Mouse (Mus musculus) Patski (cell line): ENCODE measurements around the gene Myo16. TPM values are rescaled to one million over a fixed set of nuclear protein-coding genes. Genes with fewer than 3 reads are reported as not detected.

Source experiments
- ATAC-seq: fragments of 100-300 bp; one replicate; pipeline ENCODE4 v1.8.0; 2021
- CTCF ChIA-PET: fragments of 350-600 bp; sonication (Branson Sonifier 250); formaldehyde crosslinking; loops from one replicate; lab custom pipeline; 2022; ENCODE audit warnings: inconsistent platforms; lab: Charles Lee
- POLR2A ChIA-PET: fragments of 350-600 bp; sonication (Branson Sonifier 250); formaldehyde crosslinking; loops from one replicate; lab custom pipeline; 2022; ENCODE audit warnings: antibody characterized with exemption, inconsistent platforms; lab: Charles Lee
- DNase-seq: peaks from one replicate; pipeline ENCODE4 v3.0.0-alpha.2; 2011; ENCODE audit warnings: low read depth, low spot score
- H3K27me3 ChIP-seq: fragments of 371-371 bp; one replicate; pipeline ENCODE4 v1.5.1; 2021
- CTCF ChIP-seq: fragments of 100-300 bp; IDR thresholded peaks from one replicate; pipeline ENCODE4 v1.5.1; 2021
- in situ Hi-C: fragments of 300-500 bp; cut with MboI; formaldehyde crosslinking; loops from 3 replicates; pipeline ENCODE4 v1.11.1; 2018; ENCODE audit warnings: low pct_unique_long_range_greater_than_20kb, mixed read lengths
- polyA plus RNA-seq: library from polyadenylated mRNA; unstranded; gene quantifications from one replicate; pipeline ENCODE4 v1.2.3, GENCODE M21; 2021

The Myo16 gene
- polyA plus RNA-seq, 1 experiment from 2014 or later, result 0.05 TPM

DNA sequence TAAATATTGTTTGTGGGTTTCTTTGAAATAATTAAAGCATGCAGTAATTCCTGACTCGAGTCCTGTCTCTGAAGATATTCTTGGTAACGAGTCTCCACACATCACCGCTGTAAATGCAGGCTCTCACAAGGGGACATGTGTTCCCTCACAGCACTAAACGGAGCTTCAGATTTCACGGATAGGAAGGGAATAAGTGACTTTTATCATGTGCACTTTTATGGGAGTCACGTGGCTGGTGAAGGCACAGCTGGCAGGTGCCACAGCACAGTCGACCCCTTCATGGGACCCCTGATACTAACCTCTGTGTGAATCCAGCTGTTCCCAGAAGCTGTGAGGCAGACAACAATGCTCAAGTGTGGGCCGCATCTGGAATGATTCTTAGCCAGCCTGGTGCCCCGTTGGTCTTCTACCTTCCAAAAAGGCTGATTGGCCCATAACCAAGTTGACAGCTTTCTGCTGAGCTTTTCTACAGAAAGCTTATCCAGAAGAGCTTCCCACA is 304.5 kb downstream of the Myo16 start:
- DNase-seq (no peak), ATAC-seq (no peak)
- POLR2A ChIA-PET, result no interaction called here
- no peak for TF ChIP-seq CTCF
- peaks cover 63% of the 10 kb centered on the region for H3K27me3 ChIP-seq
- CTCF ChIA-PET, result interaction anchor here (1.1 to 1.3 kb wide), 2 partner anchors 17 to 27 kb away, joined by 3 read pairs; no protein-coding TSS in a partner anchor
- in situ Hi-C loops, result no loop called here

DNA sequence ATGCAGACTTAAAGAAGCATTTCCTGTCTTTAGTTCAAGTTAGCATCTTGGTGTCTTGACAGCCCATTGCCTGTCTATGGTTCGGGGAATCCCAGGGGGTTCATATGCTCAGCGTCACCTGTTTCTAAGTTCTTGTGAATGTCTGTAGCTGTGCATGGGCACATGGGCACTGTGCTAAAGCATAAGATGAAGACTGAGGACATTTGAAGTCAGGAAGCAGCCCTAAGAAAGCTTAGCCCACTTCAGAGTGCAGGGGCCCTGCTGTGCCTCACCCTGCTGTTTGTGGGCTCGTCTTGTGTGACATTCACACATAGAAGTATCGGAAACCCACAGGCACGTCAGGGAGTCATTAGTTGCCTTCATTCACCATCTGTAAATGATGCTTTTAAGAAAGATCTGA is 308.6 kb downstream of the Myo16 start:
- ATAC-seq, result no peak
- CTCF ChIA-PET, result interaction anchor here (1.4 kb wide), 1 partner anchor 11 kb away, joined by 3 read pairs; no protein-coding TSS in a partner anchor
- in situ Hi-C loops, result no loop called here

DNA sequence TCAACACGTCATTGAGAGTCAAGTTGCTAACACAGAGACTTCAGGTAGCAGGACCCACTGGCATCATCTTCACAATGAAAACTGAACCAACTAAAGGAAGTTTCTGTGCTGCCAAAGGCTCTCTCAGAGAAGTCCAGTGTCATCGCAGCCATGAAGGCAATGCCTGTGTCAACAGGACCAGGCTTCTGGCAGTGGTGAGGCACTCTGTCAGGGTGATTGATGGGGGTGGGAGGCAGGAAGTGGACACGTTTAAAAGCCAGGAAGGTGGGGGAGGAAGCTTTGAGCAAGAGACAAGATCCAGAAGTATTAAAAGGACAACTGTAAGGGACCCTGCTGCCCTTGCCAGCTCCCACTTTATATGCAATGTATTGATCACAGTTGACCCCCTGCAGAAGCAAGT is 314.8 kb downstream of the Myo16 start:
- no peak for ATAC-seq

More for the DNA sequence above, 308.6 kb downstream of the Myo16 start:
- no peak for TF ChIP-seq CTCF
- H3K27me3 ChIP-seq, result peaks cover 72% of the 10 kb centered on the region
- no peak for DNase-seq
- POLR2A ChIA-PET, result no interaction called here

DNA sequence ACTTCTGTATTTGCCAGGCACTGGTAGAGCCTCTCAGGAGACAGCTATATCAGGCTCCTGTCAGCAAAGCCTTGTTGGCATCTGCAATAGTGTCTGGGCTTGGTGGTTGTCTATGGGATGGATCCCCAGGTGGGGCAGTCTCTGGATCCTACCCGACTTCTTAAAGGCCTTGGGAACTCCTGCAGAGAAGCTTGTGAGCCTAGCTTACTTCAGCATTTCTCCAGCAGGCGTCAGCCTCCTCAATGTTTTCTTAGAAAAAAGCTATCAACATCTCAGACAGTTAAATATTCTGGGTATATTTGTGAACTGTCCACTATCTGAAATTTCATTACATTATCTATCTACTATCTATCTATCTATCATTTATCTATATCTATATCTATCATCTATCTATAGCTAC is 315.9 kb downstream of the Myo16 start:
- ATAC-seq, result no peak
- DNase-seq, result no peak
- POLR2A ChIA-PET, result no interaction called here

More for the DNA sequence above, 314.8 kb downstream of the Myo16 start:
- in situ Hi-C loops, result no loop called here
- H3K27me3 ChIP-seq, result peaks cover 43% of the 10 kb centered on the region
- TF ChIP-seq CTCF, result no peak
- DNase-seq, result no peak
- ChIA-PET CTCF (no interaction called here), POLR2A (no interaction called here)

DNA sequence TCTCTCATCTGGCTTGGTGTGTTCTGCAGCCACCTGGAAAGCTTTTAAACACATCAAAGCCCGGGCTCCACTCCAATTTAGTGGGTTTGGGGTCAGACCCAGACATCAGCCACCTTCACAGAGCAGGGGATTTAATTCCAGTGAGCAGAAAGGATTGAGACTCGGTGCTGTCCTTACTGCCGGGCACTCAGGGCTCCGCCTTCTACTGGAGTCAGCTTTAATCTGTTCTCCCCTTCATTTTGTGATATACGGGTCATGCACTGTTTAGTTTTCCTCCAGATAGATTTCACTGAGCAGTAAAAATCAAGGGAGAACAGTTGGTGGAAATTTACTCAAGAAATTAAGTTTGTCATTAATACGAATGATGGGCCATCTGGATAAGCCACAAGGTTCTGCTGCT is 316.6 kb downstream of the Myo16 start:
- DNase-seq (no peak), ATAC-seq (no peak)
- H3K27me3 ChIP-seq, result peaks cover 46% of the 10 kb centered on the region
- TF ChIP-seq CTCF, result no peak
- POLR2A ChIA-PET, result no interaction called here
- CTCF ChIA-PET, result interaction anchor here (1.1 to 1.2 kb wide), 2 partner anchors 541 to 542 kb away, joined by 3 read pairs; no protein-coding TSS in a partner anchor
- in situ Hi-C loops, result no loop called here

More for the DNA sequence above, 315.9 kb downstream of the Myo16 start:
- in situ Hi-C loops, result no loop called here
- CTCF ChIA-PET, result interaction anchor here (1.1 to 1.2 kb wide), 2 partner anchors 541 to 543 kb away, joined by 3 read pairs; no protein-coding TSS in a partner anchor
- TF ChIP-seq CTCF, result no peak
- peaks cover 40% of the 10 kb centered on the region for H3K27me3 ChIP-seq

DNA sequence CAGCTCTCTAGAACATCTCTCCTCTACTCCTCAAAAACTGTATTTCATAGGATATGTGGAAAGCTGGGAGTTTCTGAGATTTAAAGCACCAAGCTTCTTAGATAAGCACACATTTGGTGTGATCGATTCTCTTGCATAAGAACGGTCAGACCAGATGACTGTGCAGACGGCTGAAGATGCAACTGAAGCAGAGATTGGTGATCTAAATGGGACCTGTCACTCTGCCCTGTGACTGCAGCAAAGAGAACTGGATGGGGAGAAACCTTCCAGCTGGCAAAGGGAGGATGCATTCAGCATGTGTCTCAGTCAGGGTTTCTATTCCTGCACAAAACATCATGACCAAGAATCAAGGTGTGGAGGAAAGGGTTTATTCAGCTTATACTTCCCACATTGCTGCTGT is 318.7 kb downstream of the Myo16 start:
- in situ Hi-C loops, result no loop called here
- DNase-seq (no peak), ATAC-seq (no peak)
- peaks cover 40% of the 10 kb centered on the region for H3K27me3 ChIP-seq
- POLR2A ChIA-PET, result no interaction called here
- no peak for TF ChIP-seq CTCF
- CTCF ChIA-PET, result interaction anchor here (0.9 to 1.3 kb wide), 2 partner anchors 8 to 10 kb away, joined by 3 read pairs; no protein-coding TSS in a partner anchor

DNA sequence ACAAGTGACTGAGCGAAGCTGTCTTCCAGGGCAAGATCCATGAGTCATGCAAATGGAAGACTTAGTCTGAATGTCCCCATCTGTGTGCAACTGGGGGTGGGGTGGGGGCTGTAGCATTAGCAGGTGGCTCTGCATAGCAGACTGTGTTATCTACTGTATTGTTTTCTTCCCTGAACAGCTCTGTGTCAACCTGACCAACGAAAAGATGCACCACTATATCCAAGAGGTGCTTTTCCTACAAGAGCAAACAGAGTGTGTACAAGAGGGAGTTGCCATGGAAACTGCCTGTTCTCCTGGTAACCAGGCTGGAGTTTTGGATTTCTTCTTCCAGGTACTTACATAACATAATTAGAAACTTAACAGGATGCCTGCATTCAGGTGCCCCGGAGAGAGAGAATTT is 320.7 kb downstream of the Myo16 start:
- H3K27me3 ChIP-seq, result peaks cover 45% of the 10 kb centered on the region
- ChIA-PET CTCF (interaction anchor here (1.0 kb wide), 1 partner anchor 16 kb away, joined by 3 read pairs; no protein-coding TSS in a partner anchor), POLR2A (no interaction called here)
- in situ Hi-C loops, result no loop called here
- TF ChIP-seq CTCF, result no peak
- no peak for ATAC-seq
- no peak for DNase-seq

DNA sequence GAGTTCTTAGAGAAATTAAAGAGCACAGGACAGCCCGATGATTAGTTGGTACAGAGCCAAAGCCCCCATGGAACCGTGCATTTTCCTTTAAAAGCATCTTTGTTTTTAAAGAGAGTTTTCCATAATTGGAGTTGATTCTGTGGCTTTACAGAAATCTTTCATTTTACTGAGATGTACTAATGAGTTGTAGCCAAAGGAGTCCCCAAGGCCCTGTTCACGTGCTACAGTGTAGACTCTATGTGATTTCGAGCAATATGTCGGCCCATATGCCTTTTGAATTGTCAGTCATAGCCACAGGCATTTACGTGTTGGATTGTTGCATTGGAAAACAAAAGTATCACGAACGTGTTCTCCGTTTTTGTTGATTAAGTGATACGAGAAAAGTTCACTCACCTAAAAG is 325.3 kb downstream of the Myo16 start:
- ATAC-seq, result no peak
- no peak for TF ChIP-seq CTCF
- in situ Hi-C loops, result no loop called here
- POLR2A ChIA-PET, result interaction anchor here (0.5 kb wide), 1 partner anchor 602 kb away, joined by 3 read pairs; no protein-coding TSS in a partner anchor
- no peak for DNase-seq
- CTCF ChIA-PET, result no interaction called here
- peaks cover 49% of the 10 kb centered on the region for H3K27me3 ChIP-seq

DNA sequence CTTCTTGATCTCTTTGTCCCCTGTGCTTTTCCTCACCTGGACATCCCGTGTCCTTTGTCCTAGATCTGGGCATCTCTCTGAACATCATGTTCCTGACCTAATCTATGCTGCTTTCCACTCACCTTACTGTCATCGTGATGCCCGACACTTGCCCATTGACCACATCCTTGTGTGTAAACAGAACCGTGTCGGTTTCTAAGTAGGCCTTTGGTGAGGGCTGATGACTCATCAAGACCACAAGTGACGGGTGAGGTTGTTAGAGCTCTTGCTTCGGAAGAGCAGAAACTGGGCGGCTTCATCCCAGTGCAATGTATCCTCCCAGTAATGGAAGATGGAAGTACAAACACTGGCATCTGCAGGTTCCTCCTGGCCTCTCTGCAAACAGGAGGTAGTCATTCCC is 327.1 kb downstream of the Myo16 start:
- peaks cover 50% of the 10 kb centered on the region for H3K27me3 ChIP-seq
- DNase-seq (no peak), ATAC-seq (no peak)
- TF ChIP-seq CTCF, result no peak
- POLR2A ChIA-PET, result no interaction called here
- in situ Hi-C loops, result no loop called here
- CTCF ChIA-PET, result no interaction called here

DNA sequence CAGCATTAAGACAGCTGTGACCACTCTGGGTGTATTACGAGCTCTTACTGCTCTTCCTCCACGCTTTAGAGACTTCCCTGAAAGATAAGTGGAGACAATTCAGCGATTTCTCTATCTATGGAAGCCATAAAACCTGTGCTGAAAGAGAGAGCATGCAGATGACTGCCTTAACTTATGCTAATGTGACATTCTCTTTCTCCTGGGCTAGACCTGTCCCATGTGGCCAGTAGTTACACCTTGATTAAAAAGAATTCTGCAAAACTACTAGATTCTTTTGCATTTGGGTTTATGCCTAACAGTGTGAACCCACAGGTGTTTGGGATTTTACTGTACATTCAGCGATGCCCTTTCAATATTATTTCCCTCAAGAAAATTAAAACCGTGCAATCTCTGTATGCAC is 328.4 kb downstream of the Myo16 start:
- ChIA-PET CTCF (no interaction called here), POLR2A (no interaction called here)
- TF ChIP-seq CTCF, result no peak
- ATAC-seq (no peak), DNase-seq (no peak)
- in situ Hi-C loops, result no loop called here
- H3K27me3 ChIP-seq, result peaks cover 51% of the 10 kb centered on the region

DNA sequence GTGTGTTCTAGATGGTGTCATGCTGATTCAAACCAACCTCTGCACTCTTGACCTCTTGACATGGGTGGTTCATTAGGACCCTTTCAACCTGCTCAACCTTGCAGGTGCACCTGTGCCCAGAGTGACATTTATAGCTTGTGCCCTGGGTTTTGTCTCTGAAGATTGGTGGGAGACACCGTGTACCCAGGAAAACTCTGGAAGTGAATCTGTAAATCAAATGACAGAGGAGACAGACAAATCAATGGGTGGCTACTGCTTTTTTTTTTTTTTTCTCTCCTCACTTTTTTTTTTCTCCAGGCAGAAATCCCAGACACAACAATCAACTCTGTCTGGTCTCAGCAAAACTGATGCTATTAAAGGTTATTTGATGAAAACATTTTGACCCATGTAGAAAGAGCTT is 329.2 kb downstream of the Myo16 start:
- H3K27me3 ChIP-seq, result peaks cover 51% of the 10 kb centered on the region
- CTCF ChIA-PET, result no interaction called here
- in situ Hi-C loops, result no loop called here
- TF ChIP-seq CTCF, result no peak
- POLR2A ChIA-PET, result interaction anchor here (0.7 kb wide), 1 partner anchor 91 kb away, joined by 3 read pairs; no protein-coding TSS in a partner anchor
- ATAC-seq (no peak), DNase-seq (no peak)
